Mouse (Mus musculus): ENCODE measurements around the gene Pde2a. TPM values are rescaled to one million over a fixed set of nuclear protein-coding genes. Genes with fewer than 3 reads are reported as not detected.

The Pde2a gene
- polyA plus RNA-seq, 1 experiment from 2014 or later, result 8.9 TPM

- Histone ChIP-seq H3K27me3 (ENCODE audit: control insufficient read depth, insufficient read depth, low read length) (no peaks in the 10 kb centered on the region), H3K4me1 (ENCODE audit: control insufficient read depth, insufficient read depth, low read length) (no peaks in the 10 kb centered on the region), H3K4me2 (replicated peaks; ENCODE audit: low read depth, low read length) (no peak overlapping the region), H3K36me3 (ENCODE audit: control insufficient read depth, insufficient read depth, low read length) (no peaks in the 10 kb centered on the region), H3K9ac (replicated peaks; ENCODE audit: low read depth, low read length) (no peak overlapping the region), H3K27ac (ENCODE audit: low read length) (no peak overlapping the region), H3K9me3 (ENCODE audit: control insufficient read depth, low read depth, low read length) (no peaks in the 10 kb centered on the region), H3K4me3 (ENCODE audit: low read depth, low read length) (no peak overlapping the region)
- 82% methylated on average over 5 of the region's 5 CpGs for WGBS
- no peak for ATAC-seq (ENCODE audit: insufficient number of reproducible peaks, insufficient read depth, low FRiP score, low read depth)
These were observed 52.9 kb downstream of the Pde2a start for GRCm38 (mm10) chr7:101474399-101474811.

- H3K27ac ChIP-seq (ENCODE audit: low read length), result no peak overlapping the region
- no peaks in the 10 kb centered on the region for H3K4me1 ChIP-seq (ENCODE audit: control insufficient read depth, insufficient read depth, low read length)
- 67% methylated on average over 3 of the region's 3 CpGs for WGBS
- no peaks in the 10 kb centered on the region for H3K36me3 ChIP-seq (ENCODE audit: control insufficient read depth, insufficient read depth, low read length)
- no peaks in the 10 kb centered on the region for H3K9me3 ChIP-seq (ENCODE audit: control insufficient read depth, low read depth, low read length)
- no peaks in the 10 kb centered on the region for H3K27me3 ChIP-seq (ENCODE audit: control insufficient read depth, insufficient read depth, low read length)
- no peak for ATAC-seq (ENCODE audit: insufficient number of reproducible peaks, insufficient read depth, low FRiP score, low read depth)
- H3K4me3 ChIP-seq (ENCODE audit: low read depth, low read length), result no peak overlapping the region
- H3K4me2 ChIP-seq (replicated peaks; ENCODE audit: low read depth, low read length), result no peak overlapping the region
- no peak overlapping the region for H3K9ac ChIP-seq (replicated peaks; ENCODE audit: low read depth, low read length)
These were observed 54.5 kb downstream of the Pde2a start for GRCm38 (mm10) chr7:101476028-101476427.

GRCm38 (mm10) chr7:101476493-101476892 lies 55.0 kb downstream of the Pde2a start:
- WGBS, result 64% methylated on average over 4 of the region's 4 CpGs
- H3K27me3 ChIP-seq (ENCODE audit: control insufficient read depth, insufficient read depth, low read length), result no peaks in the 10 kb centered on the region
- H3K9me3 ChIP-seq (ENCODE audit: control insufficient read depth, low read depth, low read length), result no peaks in the 10 kb centered on the region
- H3K4me2 ChIP-seq (replicated peaks; ENCODE audit: low read depth, low read length), result no peak overlapping the region
- H3K9ac ChIP-seq (replicated peaks; ENCODE audit: low read depth, low read length), result no peak overlapping the region
- H3K27ac ChIP-seq (ENCODE audit: low read length), result no peak overlapping the region
- ATAC-seq (ENCODE audit: insufficient number of reproducible peaks, insufficient read depth, low FRiP score, low read depth), result no peak
- H3K4me1 ChIP-seq (ENCODE audit: control insufficient read depth, insufficient read depth, low read length), result no peaks in the 10 kb centered on the region
- no peaks in the 10 kb centered on the region for H3K36me3 ChIP-seq (ENCODE audit: control insufficient read depth, insufficient read depth, low read length)
- H3K4me3 ChIP-seq (ENCODE audit: low read depth, low read length), result no peak overlapping the region

GRCm38 (mm10) chr7:101477200-101477599 lies 55.7 kb downstream of the Pde2a start:
- no peak for ATAC-seq (ENCODE audit: insufficient number of reproducible peaks, insufficient read depth, low FRiP score, low read depth)
- no peak overlapping the region for H3K9ac ChIP-seq (replicated peaks; ENCODE audit: low read depth, low read length)
- 35% methylated on average over 5 of the region's 5 CpGs for WGBS

GRCm38 (mm10) chr7:101478099-101478498 lies 56.6 kb downstream of the Pde2a start:
- H3K4me2 ChIP-seq (replicated peaks; ENCODE audit: low read depth, low read length), result no peak overlapping the region
- WGBS, result 73% methylated on average over 5 of the region's 5 CpGs
- H3K36me3 ChIP-seq (ENCODE audit: control insufficient read depth, insufficient read depth, low read length), result no peaks in the 10 kb centered on the region
- no peak overlapping the region for H3K9ac ChIP-seq (replicated peaks; ENCODE audit: low read depth, low read length)
- H3K9me3 ChIP-seq (ENCODE audit: control insufficient read depth, low read depth, low read length), result no peaks in the 10 kb centered on the region
- no peak overlapping the region for H3K4me3 ChIP-seq (ENCODE audit: low read depth, low read length)
- no peaks in the 10 kb centered on the region for H3K4me1 ChIP-seq (ENCODE audit: control insufficient read depth, insufficient read depth, low read length)
- no peak overlapping the region for H3K27ac ChIP-seq (ENCODE audit: low read length)
- no peaks in the 10 kb centered on the region for H3K27me3 ChIP-seq (ENCODE audit: control insufficient read depth, insufficient read depth, low read length)
- no peak for ATAC-seq (ENCODE audit: insufficient number of reproducible peaks, insufficient read depth, low FRiP score, low read depth)

More at GRCm38 (mm10) chr7:101477200-101477599, 55.7 kb downstream of the Pde2a start:
- Histone ChIP-seq H3K4me2 (replicated peaks; ENCODE audit: low read depth, low read length) (no peak overlapping the region), H3K4me3 (ENCODE audit: low read depth, low read length) (no peak overlapping the region), H3K9me3 (ENCODE audit: control insufficient read depth, low read depth, low read length) (no peaks in the 10 kb centered on the region), H3K27me3 (ENCODE audit: control insufficient read depth, insufficient read depth, low read length) (no peaks in the 10 kb centered on the region), H3K4me1 (ENCODE audit: control insufficient read depth, insufficient read depth, low read length) (no peaks in the 10 kb centered on the region), H3K36me3 (ENCODE audit: control insufficient read depth, insufficient read depth, low read length) (no peaks in the 10 kb centered on the region), H3K27ac (ENCODE audit: low read length) (no peak overlapping the region)

- Histone ChIP-seq H3K4me2 (replicated peaks; ENCODE audit: low read depth, low read length) (no peak overlapping the region), H3K36me3 (ENCODE audit: control insufficient read depth, insufficient read depth, low read length) (no peaks in the 10 kb centered on the region), H3K9ac (replicated peaks; ENCODE audit: low read depth, low read length) (no peak overlapping the region), H3K4me1 (ENCODE audit: control insufficient read depth, insufficient read depth, low read length) (no peaks in the 10 kb centered on the region), H3K9me3 (ENCODE audit: control insufficient read depth, low read depth, low read length) (no peaks in the 10 kb centered on the region), H3K4me3 (ENCODE audit: low read depth, low read length) (no peak overlapping the region), H3K27me3 (ENCODE audit: control insufficient read depth, insufficient read depth, low read length) (no peaks in the 10 kb centered on the region), H3K27ac (ENCODE audit: low read length) (no peak overlapping the region)
- no peak for ATAC-seq (ENCODE audit: insufficient number of reproducible peaks, insufficient read depth, low FRiP score, low read depth)
- WGBS, result 69% methylated on average over 4 of the region's 4 CpGs
These were observed 58.4 kb downstream of the Pde2a start for GRCm38 (mm10) chr7:101479841-101480240.

GRCm38 (mm10) chr7:101480671-101481070 lies 59.2 kb downstream of the Pde2a start:
- Histone ChIP-seq H3K4me1 (ENCODE audit: control insufficient read depth, insufficient read depth, low read length) (no peaks in the 10 kb centered on the region), H3K4me3 (ENCODE audit: low read depth, low read length) (no peak overlapping the region), H3K27ac (ENCODE audit: low read length) (no peak overlapping the region), H3K4me2 (replicated peaks; ENCODE audit: low read depth, low read length) (no peak overlapping the region), H3K36me3 (ENCODE audit: control insufficient read depth, insufficient read depth, low read length) (no peaks in the 10 kb centered on the region), H3K27me3 (ENCODE audit: control insufficient read depth, insufficient read depth, low read length) (no peaks in the 10 kb centered on the region), H3K9ac (replicated peaks; ENCODE audit: low read depth, low read length) (no peak overlapping the region), H3K9me3 (ENCODE audit: control insufficient read depth, low read depth, low read length) (no peaks in the 10 kb centered on the region)
- WGBS, result 64% methylated on average over 6 of the region's 6 CpGs
- no peak for ATAC-seq (ENCODE audit: insufficient number of reproducible peaks, insufficient read depth, low FRiP score, low read depth)

GRCm38 (mm10) chr7:101481872-101482498 lies 60.5 kb downstream of the Pde2a start:
- Histone ChIP-seq H3K27me3 (ENCODE audit: control insufficient read depth, insufficient read depth, low read length) (no peaks in the 10 kb centered on the region), H3K9ac (replicated peaks; ENCODE audit: low read depth, low read length) (no peak overlapping the region), H3K9me3 (ENCODE audit: control insufficient read depth, low read depth, low read length) (no peaks in the 10 kb centered on the region), H3K27ac (ENCODE audit: low read length) (no peak overlapping the region), H3K4me2 (replicated peaks; ENCODE audit: low read depth, low read length) (no peak overlapping the region), H3K4me3 (ENCODE audit: low read depth, low read length) (no peak overlapping the region), H3K4me1 (ENCODE audit: control insufficient read depth, insufficient read depth, low read length) (no peaks in the 10 kb centered on the region), H3K36me3 (ENCODE audit: control insufficient read depth, insufficient read depth, low read length) (no peaks in the 10 kb centered on the region)
- no peak for ATAC-seq (ENCODE audit: insufficient number of reproducible peaks, insufficient read depth, low FRiP score, low read depth)
- 47% methylated on average over 8 of the region's 8 CpGs for WGBS

- Histone ChIP-seq H3K9me3 (ENCODE audit: control insufficient read depth, low read depth, low read length) (no peaks in the 10 kb centered on the region), H3K27ac (ENCODE audit: low read length) (no peak overlapping the region), H3K4me2 (replicated peaks; ENCODE audit: low read depth, low read length) (no peak overlapping the region), H3K27me3 (ENCODE audit: control insufficient read depth, insufficient read depth, low read length) (no peaks in the 10 kb centered on the region), H3K4me3 (ENCODE audit: low read depth, low read length) (no peak overlapping the region), H3K9ac (replicated peaks; ENCODE audit: low read depth, low read length) (no peak overlapping the region), H3K4me1 (ENCODE audit: control insufficient read depth, insufficient read depth, low read length) (no peaks in the 10 kb centered on the region), H3K36me3 (ENCODE audit: control insufficient read depth, insufficient read depth, low read length) (no peaks in the 10 kb centered on the region)
- 0 out of 2 replicates have a peak, but pooled peaks have one; percentile 28 for ATAC-seq (ENCODE audit: insufficient number of reproducible peaks, insufficient read depth, low FRiP score, low read depth)
- WGBS, result 60% methylated on average over 9 of the region's 9 CpGs
These were observed 61.1 kb downstream of the Pde2a start for GRCm38 (mm10) chr7:101482499-101483081.

Data from stomach, embryonic 14.5 days (tissue).